Mouse (Mus musculus): ENCODE data around the gene Spin1. TPM values are rescaled to one million over a fixed set of nuclear protein-coding genes. Genes with fewer than 3 reads are reported as not detected.
A peak's percentile ranks its signal among the peaks of the same experiment; 100 is the strongest.
"Not testable (repeated sequence)": the region's sequence is repeated elsewhere in the genome, so short reads cannot be mapped to it uniquely, and the experiment has no call there.

The Spin1 gene
- total RNA-seq, 2 experiments from 2014 or later = 11.8 to 13.2 TPM

- intact Hi-C loops (cut with DNase I) = no loop called here
- DNase-seq = no peak
Measured at GRCm38 (mm10) chr13:51094323-51095195, 6.1 kb upstream of the Spin1 start.

GRCm38 (mm10) chr13:51095196-51095715, 5.4 kb upstream of the Spin1 start:
- no peak for DNase-seq

GRCm38 (mm10) chr13:51096644-51097043, 4.0 kb upstream of the Spin1 start:
- no peak for DNase-seq
- intact Hi-C loops (cut with DNase I) = no loop called here

More at GRCm38 (mm10) chr13:51095196-51095715, 5.4 kb upstream of the Spin1 start:
- intact Hi-C loops (cut with DNase I) = no loop called here

GRCm38 (mm10) chr13:51099560-51100232, 984 bp upstream of the Spin1 start:
- intact Hi-C loops (cut with DNase I) = loop anchor here (5.0 kb wide), 2 partner anchors 142 to 318 kb away; no protein-coding TSS in a partner anchor
- DNase-seq = no peak

GRCm38 (mm10) chr13:51101016-51101776, 516 bp downstream of the Spin1 start:
- intact Hi-C loops (cut with DNase I) = loop anchor here (5.0 kb wide), 2 partner anchors 144 to 316 kb away; no protein-coding TSS in a partner anchor

GRCm38 (mm10) chr13:51101777-51102132, 1.1 kb downstream of the Spin1 start:
- intact Hi-C loops (cut with DNase I) = loop anchor here (5.0 kb wide), 2 partner anchors 144 to 316 kb away; no protein-coding TSS in a partner anchor
- DNase-seq = no peak

More at GRCm38 (mm10) chr13:51101016-51101776, 516 bp downstream of the Spin1 start:
- DNase-seq = peak in 1 of 2 experiments; percentile 55

- intact Hi-C loops (cut with DNase I) = loop anchor here (5.0 kb wide), 2 partner anchors 146 to 314 kb away; no protein-coding TSS in a partner anchor
- no peak for DNase-seq
Measured at GRCm38 (mm10) chr13:51103111-51103725, 2.5 kb downstream of the Spin1 start.

GRCm38 (mm10) chr13:51103861-51104650, 3.4 kb downstream of the Spin1 start:
- DNase-seq = no peak
- intact Hi-C loops (cut with DNase I) = loop anchor here (5.0 kb wide), 2 partner anchors 147 to 313 kb away; no protein-coding TSS in a partner anchor

GRCm38 (mm10) chr13:51105861-51106655, 5.4 kb downstream of the Spin1 start:
- no peak for DNase-seq
- intact Hi-C loops (cut with DNase I) = no loop called here

GRCm38 (mm10) chr13:51106816-51107215, 6.1 kb downstream of the Spin1 start:
- no peak for DNase-seq
- intact Hi-C loops (cut with DNase I) = no loop called here

- intact Hi-C loops (cut with DNase I) = no loop called here
- DNase-seq = no peak
Measured at GRCm38 (mm10) chr13:51109517-51109916, 8.8 kb downstream of the Spin1 start.

GRCm38 (mm10) chr13:51114398-51114797, 13.7 kb downstream of the Spin1 start:
- DNase-seq; intact Hi-C loops (cut with DNase I): not testable (repeated sequence)

GRCm38 (mm10) chr13:51115762-51116161, 15.1 kb downstream of the Spin1 start:
- intact Hi-C loops (cut with DNase I) = no loop called here
- no peak for DNase-seq

- no peak for DNase-seq
- intact Hi-C loops (cut with DNase I) = no loop called here
Measured at GRCm38 (mm10) chr13:51120734-51121133, 20.1 kb downstream of the Spin1 start.

- intact Hi-C loops (cut with DNase I) = no loop called here
Measured at GRCm38 (mm10) chr13:51121966-51122365, 21.3 kb downstream of the Spin1 start.

GRCm38 (mm10) chr13:51122771-51123170, 22.1 kb downstream of the Spin1 start:
- intact Hi-C loops (cut with DNase I) = no loop called here
- no peak for DNase-seq

More at GRCm38 (mm10) chr13:51121966-51122365, 21.3 kb downstream of the Spin1 start:
- no peak for DNase-seq

- DNase-seq = no peak
- intact Hi-C loops (cut with DNase I) = no loop called here
Measured at GRCm38 (mm10) chr13:51125357-51125756, 24.7 kb downstream of the Spin1 start.

GRCm38 (mm10) chr13:51127906-51128305, 27.2 kb downstream of the Spin1 start:
- intact Hi-C loops (cut with DNase I) = no loop called here
- DNase-seq = no peak
